Mouse (Mus musculus): ENCODE measurements at regions not wholly inside any gene's neighbourhood (a gene's known extent, or its start where the extent isn't known, plus 50 kb on each side); places are given as distances from the start of the nearest gene placed in this dataset.
A peak's percentile ranks its signal among the peaks of the same experiment; 100 is the strongest.

DNA sequence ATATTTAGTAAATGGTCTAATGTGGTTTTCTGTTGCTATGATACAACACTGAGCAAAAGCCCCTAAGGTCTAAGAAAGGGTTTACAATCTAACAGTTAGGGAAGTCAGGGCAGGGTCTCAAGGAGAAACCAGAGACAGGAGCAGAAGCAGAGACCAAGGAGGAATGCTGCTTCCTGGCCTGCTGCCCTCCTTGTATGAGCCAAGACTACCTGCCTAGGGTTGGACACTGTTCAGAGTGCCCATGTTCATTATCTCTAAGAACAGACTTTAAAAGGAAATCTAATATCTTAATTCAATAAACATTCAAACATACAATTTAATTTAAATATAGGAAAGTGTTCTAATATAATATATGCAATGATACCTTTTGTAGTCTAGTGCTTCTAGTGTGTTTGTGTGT, 63.0 kb upstream of the Tmem106b start:
- Histone ChIP-seq H3K27me3 (replicated peaks; ENCODE audit: control insufficient read depth, insufficient read depth, low read length) (no peaks in the 10 kb centered on the region), H3K4me3 (ENCODE audit: low read depth, low read length) (no peak overlapping the region), H3K4me2 (ENCODE audit: low read length) (no peak overlapping the region), H3K36me3 (ENCODE audit: control insufficient read depth, insufficient read depth, low read length) (no peaks in the 10 kb centered on the region), H3K9me3 (replicated peaks; ENCODE audit: control insufficient read depth, low read length) (no peaks in the 10 kb centered on the region), H3K9ac (ENCODE audit: low read length) (no peak overlapping the region), H3K27ac (ENCODE audit: low read depth, low read length) (no peak overlapping the region), H3K4me1 (ENCODE audit: control insufficient read depth, insufficient read depth, low read length) (no peaks in the 10 kb centered on the region)
- no peak for DNase-seq (ENCODE audit: low spot score)
- ATAC-seq = no peak

DNA sequence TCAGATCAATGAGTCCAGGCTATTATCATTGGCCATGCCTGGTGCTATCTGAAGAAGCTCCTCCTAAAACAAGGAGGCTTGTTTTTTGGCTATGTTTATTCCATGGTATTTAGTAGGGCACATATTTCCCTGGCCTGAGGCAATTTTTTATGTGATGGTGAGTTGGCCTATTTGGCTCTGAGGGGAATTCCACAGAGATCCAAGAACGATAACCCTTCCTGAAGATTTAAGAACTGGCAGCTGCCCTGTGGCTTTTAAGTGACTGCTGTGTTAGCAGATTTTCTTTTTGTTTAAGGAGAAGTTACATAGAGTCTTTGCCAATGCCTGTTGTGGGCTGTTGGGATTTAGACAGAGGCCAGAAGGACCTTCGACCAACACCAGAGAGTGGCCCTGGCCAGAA, 74.9 kb upstream of the Tmem106b start:
- Histone ChIP-seq H3K9ac (ENCODE audit: low read length) (no peak overlapping the region), H3K36me3 (ENCODE audit: control insufficient read depth, insufficient read depth, low read length) (no peaks in the 10 kb centered on the region), H3K27ac (ENCODE audit: low read depth, low read length) (no peak overlapping the region), H3K27me3 (replicated peaks; ENCODE audit: control insufficient read depth, insufficient read depth, low read length) (no peaks in the 10 kb centered on the region), H3K9me3 (replicated peaks; ENCODE audit: control insufficient read depth, low read length) (no peaks in the 10 kb centered on the region), H3K4me3 (ENCODE audit: low read depth, low read length) (no peak overlapping the region), H3K4me1 (ENCODE audit: control insufficient read depth, insufficient read depth, low read length) (no peaks in the 10 kb centered on the region), H3K4me2 (ENCODE audit: low read length) (no peak overlapping the region)
- 86% methylated on average over 2 of the region's 2 CpGs for WGBS
- no peak for DNase-seq (ENCODE audit: low spot score)
- ATAC-seq = no peak

DNA sequence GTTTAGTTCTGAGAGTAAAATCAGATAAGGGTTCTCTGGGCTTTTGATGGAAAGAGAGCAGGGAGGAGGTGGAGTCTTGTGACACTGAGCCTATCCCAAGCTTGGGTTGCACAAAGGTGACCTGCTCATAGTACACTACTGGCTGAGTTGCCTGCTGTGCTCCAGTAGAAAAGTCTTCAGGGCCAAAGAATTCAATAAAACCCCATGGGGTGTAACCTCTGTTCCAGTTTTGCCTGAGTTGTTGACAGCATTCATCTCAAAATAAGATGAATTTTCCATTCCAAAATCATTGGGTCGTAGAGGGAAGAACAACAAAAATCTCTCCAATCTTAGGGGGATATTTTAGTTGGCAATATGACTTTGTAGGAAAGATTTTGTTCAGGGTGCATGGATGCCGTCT, 75.8 kb upstream of the Tmem106b start:
- no peak for DNase-seq (ENCODE audit: low spot score)
- H3K4me2 ChIP-seq (ENCODE audit: low read length) = no peak overlapping the region
- no peaks in the 10 kb centered on the region for H3K9me3 ChIP-seq (replicated peaks; ENCODE audit: control insufficient read depth, low read length)
- H3K4me1 ChIP-seq (ENCODE audit: control insufficient read depth, insufficient read depth, low read length) = no peaks in the 10 kb centered on the region
- ATAC-seq = no peak
- H3K27me3 ChIP-seq (replicated peaks; ENCODE audit: control insufficient read depth, insufficient read depth, low read length) = no peaks in the 10 kb centered on the region
- WGBS = 73% methylated on average over 2 of the region's 2 CpGs
- H3K9ac ChIP-seq (ENCODE audit: low read length) = no peak overlapping the region
- no peaks in the 10 kb centered on the region for H3K36me3 ChIP-seq (ENCODE audit: control insufficient read depth, insufficient read depth, low read length)
- no peak overlapping the region for H3K27ac ChIP-seq (ENCODE audit: low read depth, low read length)
- no peak overlapping the region for H3K4me3 ChIP-seq (ENCODE audit: low read depth, low read length)

DNA sequence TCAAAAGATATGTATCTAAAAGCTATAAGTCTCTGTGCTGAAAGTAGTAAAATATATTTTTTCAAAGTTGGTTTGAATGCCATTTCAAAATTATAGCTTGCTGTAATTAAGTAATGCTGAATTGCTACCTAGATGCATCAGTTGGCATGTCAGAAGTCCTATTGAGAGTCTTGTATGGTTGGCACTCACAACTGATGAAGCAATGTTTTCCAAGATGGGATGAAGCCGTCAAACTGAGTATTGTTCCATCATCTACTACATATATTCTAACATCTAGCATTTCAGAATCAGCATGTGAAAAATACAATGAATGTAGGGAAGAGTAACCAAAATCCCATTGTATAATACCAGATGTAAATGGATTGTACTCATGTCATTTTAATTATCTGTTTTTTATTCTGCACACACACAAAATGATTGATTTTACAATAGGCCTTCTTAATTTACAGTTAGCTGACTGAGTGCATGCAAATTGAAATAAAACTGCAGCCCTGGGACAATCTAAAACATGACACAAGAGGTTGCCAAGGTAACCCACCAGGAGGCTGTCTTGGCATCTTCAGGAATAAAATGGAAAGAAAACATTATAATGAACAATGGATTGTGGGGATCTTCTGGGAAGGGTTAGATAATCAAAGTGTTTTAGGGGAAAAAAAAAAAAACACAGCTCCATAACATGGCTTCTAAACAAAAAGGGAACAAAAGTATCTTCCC, 92.2 kb upstream of the Tmem106b start:
- Histone ChIP-seq H3K4me3 (ENCODE audit: low read depth, low read length) (no peak overlapping the region), H3K4me2 (ENCODE audit: low read length) (no peak overlapping the region), H3K27me3 (replicated peaks; ENCODE audit: control insufficient read depth, insufficient read depth, low read length) (no peaks in the 10 kb centered on the region), H3K9ac (ENCODE audit: low read length) (no peak overlapping the region), H3K9me3 (replicated peaks; ENCODE audit: control insufficient read depth, low read length) (no peaks in the 10 kb centered on the region), H3K36me3 (ENCODE audit: control insufficient read depth, insufficient read depth, low read length) (no peaks in the 10 kb centered on the region), H3K27ac (ENCODE audit: low read depth, low read length) (no peak overlapping the region), H3K4me1 (ENCODE audit: control insufficient read depth, insufficient read depth, low read length) (no peaks in the 10 kb centered on the region)
- peak; percentile 76 for DNase-seq (ENCODE audit: low spot score)
- ATAC-seq = peak; percentile 74
- whole genome bisulfite sequencing = 59% methylated on average over 1 of the region's 1 CpGs

DNA sequence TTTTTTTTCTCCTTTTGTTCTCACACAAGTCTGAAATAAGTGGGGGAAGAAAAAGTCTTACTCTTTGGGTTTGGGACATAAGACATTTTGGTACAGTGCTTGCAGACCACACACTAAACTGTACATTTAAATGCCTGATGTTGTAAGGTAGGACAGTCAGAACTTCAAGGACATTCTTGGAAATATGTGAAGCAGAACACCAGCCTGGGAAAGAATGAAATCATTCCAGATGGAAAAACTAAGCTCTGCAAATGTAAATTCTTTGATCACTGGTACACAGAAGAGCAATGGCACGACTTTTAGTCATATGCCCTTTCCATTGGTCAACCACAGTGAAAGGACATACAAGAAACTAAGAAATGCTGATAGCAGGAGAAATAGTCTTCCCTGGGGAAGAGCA, 98.0 kb upstream of the Tmem106b start:
- no peak for DNase-seq (ENCODE audit: low spot score)

DNA sequence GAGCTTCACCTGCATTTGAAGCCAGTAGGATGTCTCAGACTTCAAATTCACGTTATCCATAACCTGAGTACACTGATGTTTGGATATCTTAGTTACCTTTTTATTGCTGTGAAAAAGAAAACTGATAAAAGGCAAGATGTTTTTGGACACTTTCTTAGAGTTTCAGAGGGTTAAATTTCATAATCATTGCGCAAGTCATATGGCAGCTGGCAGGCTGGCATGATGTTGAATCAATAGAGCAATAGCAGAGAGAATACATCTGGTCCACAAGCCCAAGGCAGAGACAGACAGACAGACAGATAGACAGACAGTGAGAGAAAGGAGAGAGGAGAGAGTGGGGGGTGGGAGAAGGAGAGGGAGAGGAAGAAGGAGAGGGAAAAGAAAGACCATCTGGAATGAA, 102.3 kb upstream of the Tmem106b start:
- Histone ChIP-seq H3K4me1 (ENCODE audit: control insufficient read depth, insufficient read depth, low read length) (no peaks in the 10 kb centered on the region), H3K9me3 (replicated peaks; ENCODE audit: control insufficient read depth, low read length) (no peaks in the 10 kb centered on the region), H3K4me3 (ENCODE audit: low read depth, low read length) (no peak overlapping the region), H3K9ac (ENCODE audit: low read length) (no peak overlapping the region), H3K27ac (ENCODE audit: low read depth, low read length) (no peak overlapping the region), H3K27me3 (replicated peaks; ENCODE audit: control insufficient read depth, insufficient read depth, low read length) (no peaks in the 10 kb centered on the region), H3K36me3 (ENCODE audit: control insufficient read depth, insufficient read depth, low read length) (no peaks in the 10 kb centered on the region), H3K4me2 (ENCODE audit: low read length) (no peak overlapping the region)
- no peak for DNase-seq (ENCODE audit: low spot score)
- WGBS = 83% methylated on average over 2 of the region's 2 CpGs
- no peak for ATAC-seq

More for the DNA sequence above, 98.0 kb upstream of the Tmem106b start:
- Histone ChIP-seq H3K4me2 (ENCODE audit: low read length) (no peak overlapping the region), H3K4me3 (ENCODE audit: low read depth, low read length) (no peak overlapping the region), H3K4me1 (ENCODE audit: control insufficient read depth, insufficient read depth, low read length) (no peaks in the 10 kb centered on the region), H3K27ac (ENCODE audit: low read depth, low read length) (no peak overlapping the region), H3K36me3 (ENCODE audit: control insufficient read depth, insufficient read depth, low read length) (no peaks in the 10 kb centered on the region), H3K9ac (ENCODE audit: low read length) (no peak overlapping the region), H3K9me3 (replicated peaks; ENCODE audit: control insufficient read depth, low read length) (no peaks in the 10 kb centered on the region), H3K27me3 (replicated peaks; ENCODE audit: control insufficient read depth, insufficient read depth, low read length) (no peaks in the 10 kb centered on the region)
- no peak for ATAC-seq
- 50% methylated on average over 1 of the region's 1 CpGs for WGBS

DNA sequence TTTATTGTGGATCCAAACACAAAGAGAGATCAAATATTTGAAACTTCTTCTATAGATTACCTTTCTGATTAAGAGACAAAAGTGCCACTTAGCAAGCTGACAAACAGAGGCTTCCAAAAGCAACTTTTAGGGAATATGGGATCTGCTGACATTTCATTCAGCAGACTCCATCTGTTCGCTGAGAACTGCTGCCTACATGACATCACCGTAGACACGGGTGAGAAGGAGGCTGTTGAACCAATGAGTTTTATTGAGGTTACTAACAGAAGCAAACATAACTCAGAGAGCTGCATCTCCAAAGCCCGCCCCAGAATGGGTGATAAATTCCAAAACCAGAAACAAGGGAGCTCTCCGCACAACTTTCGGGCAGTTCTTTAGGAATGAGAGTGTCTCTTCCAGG, 111.8 kb upstream of the Tmem106b start:
- 91% methylated on average over 6 of the region's 6 CpGs for WGBS
- no peaks in the 10 kb centered on the region for H3K9me3 ChIP-seq (replicated peaks; ENCODE audit: control insufficient read depth, low read length)
- ATAC-seq (no peak), DNase-seq (ENCODE audit: low spot score) (no peak)
- no peaks in the 10 kb centered on the region for H3K27me3 ChIP-seq (replicated peaks; ENCODE audit: control insufficient read depth, insufficient read depth, low read length)
- H3K4me1 ChIP-seq (ENCODE audit: control insufficient read depth, insufficient read depth, low read length) = no peaks in the 10 kb centered on the region
- no peaks in the 10 kb centered on the region for H3K36me3 ChIP-seq (ENCODE audit: control insufficient read depth, insufficient read depth, low read length)
- H3K9ac ChIP-seq (ENCODE audit: low read length) = no peak overlapping the region
- H3K4me2 ChIP-seq (ENCODE audit: low read length) = no peak overlapping the region
- no peak overlapping the region for H3K4me3 ChIP-seq (ENCODE audit: low read depth, low read length)
- no peak overlapping the region for H3K27ac ChIP-seq (ENCODE audit: low read depth, low read length)

DNA sequence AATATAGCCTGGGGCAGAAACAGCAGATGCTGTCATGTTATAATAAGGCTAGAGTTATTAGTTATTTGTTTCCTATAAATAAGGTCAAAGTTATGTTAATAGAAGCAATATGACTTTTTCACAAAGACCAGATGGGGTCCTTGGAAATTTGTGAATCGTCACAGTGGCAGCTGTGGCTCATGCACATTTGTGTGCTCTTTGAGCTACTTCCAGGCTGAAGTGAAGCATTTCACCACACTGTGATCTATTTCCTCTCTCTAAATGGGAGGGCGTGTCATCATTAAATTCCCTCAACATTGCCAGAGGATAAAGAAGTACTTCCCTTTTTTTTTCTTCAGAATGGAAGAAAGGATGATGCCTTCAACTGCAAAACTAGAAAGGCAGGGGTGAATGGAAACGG, 157.9 kb upstream of the Tmem106b start:
- 73% methylated on average over 3 of the region's 3 CpGs for WGBS
- H3K9ac ChIP-seq (ENCODE audit: low read length) = no peak overlapping the region
- H3K4me3 ChIP-seq (ENCODE audit: low read depth, low read length) = no peak overlapping the region
- no peaks in the 10 kb centered on the region for H3K36me3 ChIP-seq (ENCODE audit: control insufficient read depth, insufficient read depth, low read length)
- H3K4me1 ChIP-seq (ENCODE audit: control insufficient read depth, insufficient read depth, low read length) = no peaks in the 10 kb centered on the region
- ATAC-seq (no peak), DNase-seq (ENCODE audit: low spot score) (no peak)
- no peaks in the 10 kb centered on the region for H3K27me3 ChIP-seq (replicated peaks; ENCODE audit: control insufficient read depth, insufficient read depth, low read length)
- no peaks in the 10 kb centered on the region for H3K9me3 ChIP-seq (replicated peaks; ENCODE audit: control insufficient read depth, low read length)
- H3K27ac ChIP-seq (ENCODE audit: low read depth, low read length) = no peak overlapping the region
- no peak overlapping the region for H3K4me2 ChIP-seq (ENCODE audit: low read length)

DNA sequence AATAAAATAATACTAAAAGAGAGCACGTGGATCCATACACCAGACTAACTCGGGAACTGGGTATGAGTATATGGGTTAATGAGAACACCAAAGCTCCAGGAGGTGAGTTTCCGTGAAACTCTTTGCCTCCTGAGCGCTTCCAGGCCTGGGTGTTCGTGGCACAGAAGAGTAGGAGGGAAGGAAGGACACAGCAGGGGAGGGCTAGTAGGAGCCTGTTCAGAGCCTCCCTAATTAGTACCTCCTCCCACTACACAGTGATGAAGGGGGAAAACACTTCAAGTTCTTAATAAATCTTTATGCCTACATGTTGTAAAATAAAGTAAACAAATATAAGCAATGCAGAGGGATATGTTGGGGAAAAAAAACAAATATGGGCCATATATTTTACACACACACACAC, 143.7 kb upstream of the Thsd7a start:
- H3K4me1 ChIP-seq (ENCODE audit: control insufficient read depth, insufficient read depth, low read length) = no peaks in the 10 kb centered on the region

More for the DNA sequence above, 143.7 kb upstream of the Thsd7a start:
- H3K27me3 ChIP-seq (replicated peaks; ENCODE audit: control insufficient read depth, insufficient read depth, low read length) = no peaks in the 10 kb centered on the region
- H3K36me3 ChIP-seq (ENCODE audit: control insufficient read depth, insufficient read depth, low read length) = no peaks in the 10 kb centered on the region
- ATAC-seq (no peak), DNase-seq (ENCODE audit: low spot score) (no peak)
- WGBS = 45% methylated on average over 5 of the region's 5 CpGs
- no peak overlapping the region for H3K4me3 ChIP-seq (ENCODE audit: low read depth, low read length)
- H3K9me3 ChIP-seq (replicated peaks; ENCODE audit: control insufficient read depth, low read length) = no peaks in the 10 kb centered on the region
- no peak overlapping the region for H3K27ac ChIP-seq (ENCODE audit: low read depth, low read length)
- H3K9ac ChIP-seq (ENCODE audit: low read length) = no peak overlapping the region
- H3K4me2 ChIP-seq (ENCODE audit: low read length) = no peak overlapping the region
